Mouse (Mus musculus): Measurements from ENCODE around the gene Exoc4. TPM values are rescaled to one million over a fixed set of nuclear protein-coding genes. Genes with fewer than 3 reads are reported as not detected.

Gene Exoc4
- polyA plus RNA-seq, 1 experiment from 2014 or later: 18.1 TPM

DNA sequence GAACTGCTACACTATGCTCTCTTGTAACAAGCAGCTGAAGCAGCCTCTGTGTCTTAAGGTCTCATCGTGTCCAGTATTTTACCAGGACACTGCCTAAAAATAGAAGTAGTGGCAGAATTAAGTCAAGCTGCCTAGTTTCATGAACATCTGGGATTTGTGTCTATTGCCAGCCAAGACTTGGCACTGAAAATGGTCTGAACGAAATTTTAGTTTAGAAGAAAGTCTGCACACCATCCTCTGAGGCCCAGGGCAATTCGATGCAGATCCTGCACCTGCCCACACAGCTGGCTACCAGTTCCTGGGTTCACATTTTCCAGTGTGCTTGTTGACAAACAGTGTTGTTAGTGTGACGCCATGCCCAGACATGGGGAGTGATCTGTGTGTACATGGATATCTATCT, 303.0 kb downstream of the Exoc4 start:
- TF ChIP-seq CTCF (IDR thresholded peaks at IDR 0.05; ENCODE audit: low read depth): no peak
- WGBS: 87% methylated on average over 4 of the region's 4 CpGs

GRCm38 (mm10) chr6:33560925-33561324, 312.0 kb downstream of the Exoc4 start:
- Histone ChIP-seq H3K9ac (ENCODE audit: low read depth, low read length) (no peak overlapping the region), H3K27ac (no peak overlapping the region), H3K4me3 (replicated peaks; ENCODE audit: low read depth, low read length) (no peak overlapping the region), H3K9me3 (replicated peaks; ENCODE audit: low read length) (no peaks in the 10 kb centered on the region), H3K36me3 (ENCODE audit: insufficient read depth, low read length) (no peaks in the 10 kb centered on the region), H3K27me3 (ENCODE audit: insufficient read depth, low read length) (no peaks in the 10 kb centered on the region), H3K4me2 (ENCODE audit: low read length) (no peak overlapping the region), H3K4me1 (replicated peaks; ENCODE audit: insufficient read depth, low read length) (no peaks in the 10 kb centered on the region)
- no peak for ATAC-seq (replicated peaks; ENCODE audit: low FRiP score, low read depth)
- no peak for DNase-seq (ENCODE audit: low spot score)
- no peak for TF ChIP-seq CTCF (IDR thresholded peaks at IDR 0.05; ENCODE audit: low read depth)
- WGBS: 95% methylated on average over 1 of the region's 1 CpGs

More for the DNA sequence above, 303.0 kb downstream of the Exoc4 start:
- Histone ChIP-seq H3K4me1 (replicated peaks; ENCODE audit: insufficient read depth, low read length) (no peaks in the 10 kb centered on the region), H3K27ac (no peak overlapping the region), H3K36me3 (ENCODE audit: insufficient read depth, low read length) (no peaks in the 10 kb centered on the region), H3K4me3 (replicated peaks; ENCODE audit: low read depth, low read length) (no peak overlapping the region), H3K27me3 (ENCODE audit: insufficient read depth, low read length) (no peaks in the 10 kb centered on the region), H3K9ac (ENCODE audit: low read depth, low read length) (no peak overlapping the region), H3K9me3 (replicated peaks; ENCODE audit: low read length) (no peaks in the 10 kb centered on the region), H3K4me2 (ENCODE audit: low read length) (no peak overlapping the region)
- DNase-seq (ENCODE audit: low spot score) (no peak), ATAC-seq (replicated peaks; ENCODE audit: low FRiP score, low read depth) (no peak)

DNA sequence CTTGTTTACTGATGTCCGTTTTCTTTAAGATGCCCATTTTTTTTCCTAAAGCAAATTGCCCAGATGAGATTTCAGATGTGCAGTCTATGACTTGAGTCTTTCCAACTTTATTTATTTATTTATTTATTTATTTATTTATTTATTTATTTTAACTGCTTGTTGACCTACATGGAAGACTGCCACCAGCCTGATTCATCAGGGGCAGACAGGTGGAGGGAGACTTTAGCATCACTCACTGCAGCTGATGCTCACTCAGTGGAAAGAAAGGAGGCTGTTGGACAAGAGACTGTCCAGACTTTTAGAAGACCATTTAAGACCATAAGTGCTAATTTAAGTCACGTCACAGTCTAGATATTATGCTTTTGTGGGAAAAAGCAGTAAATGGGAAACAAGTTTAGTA, 313.0 kb downstream of the Exoc4 start:
- H3K27me3 ChIP-seq (ENCODE audit: insufficient read depth, low read length): no peaks in the 10 kb centered on the region
- no peaks in the 10 kb centered on the region for H3K4me1 ChIP-seq (replicated peaks; ENCODE audit: insufficient read depth, low read length)
- no peak overlapping the region for H3K4me2 ChIP-seq (ENCODE audit: low read length)
- no peak overlapping the region for H3K4me3 ChIP-seq (replicated peaks; ENCODE audit: low read depth, low read length)
- no peaks in the 10 kb centered on the region for H3K9me3 ChIP-seq (replicated peaks; ENCODE audit: low read length)
- no peak overlapping the region for H3K9ac ChIP-seq (ENCODE audit: low read depth, low read length)
- ATAC-seq (replicated peaks; ENCODE audit: low FRiP score, low read depth) (no peak), DNase-seq (ENCODE audit: low spot score) (no peak)
- H3K36me3 ChIP-seq (ENCODE audit: insufficient read depth, low read length): no peaks in the 10 kb centered on the region
- 85% methylated on average over 2 of the region's 2 CpGs for WGBS
- H3K27ac ChIP-seq: no peak overlapping the region
- no peak for TF ChIP-seq CTCF (IDR thresholded peaks at IDR 0.05; ENCODE audit: low read depth)

- Histone ChIP-seq H3K27ac (no peak overlapping the region), H3K4me2 (ENCODE audit: low read length) (no peak overlapping the region), H3K36me3 (ENCODE audit: insufficient read depth, low read length) (no peaks in the 10 kb centered on the region), H3K27me3 (ENCODE audit: insufficient read depth, low read length) (no peaks in the 10 kb centered on the region), H3K4me3 (replicated peaks; ENCODE audit: low read depth, low read length) (no peak overlapping the region), H3K9me3 (replicated peaks; ENCODE audit: low read length) (no peaks in the 10 kb centered on the region), H3K9ac (ENCODE audit: low read depth, low read length) (no peak overlapping the region), H3K4me1 (replicated peaks; ENCODE audit: insufficient read depth, low read length) (no peaks in the 10 kb centered on the region)
- no peak for ATAC-seq (replicated peaks; ENCODE audit: low FRiP score, low read depth)
- TF ChIP-seq CTCF (IDR thresholded peaks at IDR 0.05; ENCODE audit: low read depth): no peak
- WGBS: 83% methylated on average over 4 of the region's 4 CpGs
- DNase-seq (ENCODE audit: low spot score): no peak
These were observed 327.1 kb downstream of the Exoc4 start for GRCm38 (mm10) chr6:33575947-33576346.

DNA sequence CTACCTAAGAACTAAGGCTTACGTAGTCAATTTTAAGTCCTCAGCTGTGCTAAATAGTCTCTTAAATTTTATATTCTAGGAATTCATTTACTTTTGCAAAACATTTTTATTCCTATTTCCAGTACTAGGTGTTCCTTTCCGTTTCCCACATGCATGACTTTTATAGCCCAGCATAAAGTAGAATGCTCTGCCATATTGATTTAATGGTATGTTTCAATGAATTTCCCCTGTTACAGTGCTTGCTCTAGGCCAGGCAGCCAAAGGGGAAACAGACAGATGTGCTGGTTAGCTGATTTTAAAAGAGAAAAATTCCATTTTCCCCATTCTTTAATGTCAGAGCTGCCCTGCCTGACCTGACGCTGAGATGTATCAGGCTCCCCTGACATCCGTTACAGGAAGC, 359.6 kb downstream of the Exoc4 start:
- Histone ChIP-seq H3K9me3 (replicated peaks; ENCODE audit: low read length) (no peaks in the 10 kb centered on the region), H3K27me3 (ENCODE audit: insufficient read depth, low read length) (no peaks in the 10 kb centered on the region), H3K27ac (no peak overlapping the region), H3K36me3 (ENCODE audit: insufficient read depth, low read length) (no peaks in the 10 kb centered on the region), H3K4me2 (ENCODE audit: low read length) (no peak overlapping the region), H3K9ac (ENCODE audit: low read depth, low read length) (no peak overlapping the region), H3K4me1 (replicated peaks; ENCODE audit: insufficient read depth, low read length) (no peaks in the 10 kb centered on the region), H3K4me3 (replicated peaks; ENCODE audit: low read depth, low read length) (no peak overlapping the region)
- 70% methylated on average over 4 of the region's 4 CpGs for WGBS
- no peak for ATAC-seq (replicated peaks; ENCODE audit: low FRiP score, low read depth)
- DNase-seq (ENCODE audit: low spot score): peak; percentile 39
- no peak for TF ChIP-seq CTCF (IDR thresholded peaks at IDR 0.05; ENCODE audit: low read depth)

- Histone ChIP-seq H3K4me3 (replicated peaks; ENCODE audit: low read depth, low read length) (no peak overlapping the region), H3K9ac (ENCODE audit: low read depth, low read length) (no peak overlapping the region), H3K9me3 (replicated peaks; ENCODE audit: low read length) (no peaks in the 10 kb centered on the region), H3K27me3 (ENCODE audit: insufficient read depth, low read length) (no peaks in the 10 kb centered on the region), H3K4me1 (replicated peaks; ENCODE audit: insufficient read depth, low read length) (no peaks in the 10 kb centered on the region), H3K36me3 (ENCODE audit: insufficient read depth, low read length) (no peaks in the 10 kb centered on the region), H3K27ac (no peak overlapping the region), H3K4me2 (ENCODE audit: low read length) (no peak overlapping the region)
- no peak for TF ChIP-seq CTCF (IDR thresholded peaks at IDR 0.05; ENCODE audit: low read depth)
- WGBS: 78% methylated on average over 1 of the region's 1 CpGs
- no peak for ATAC-seq (replicated peaks; ENCODE audit: low FRiP score, low read depth)
- DNase-seq (ENCODE audit: low spot score): no peak
These were observed 365.1 kb downstream of the Exoc4 start for GRCm38 (mm10) chr6:33613978-33614377.

GRCm38 (mm10) chr6:33618590-33618989, 369.7 kb downstream of the Exoc4 start:
- Histone ChIP-seq H3K9ac (ENCODE audit: low read depth, low read length) (no peak overlapping the region), H3K27me3 (ENCODE audit: insufficient read depth, low read length) (no peaks in the 10 kb centered on the region), H3K36me3 (ENCODE audit: insufficient read depth, low read length) (no peaks in the 10 kb centered on the region), H3K27ac (no peak overlapping the region), H3K4me2 (ENCODE audit: low read length) (no peak overlapping the region), H3K4me1 (replicated peaks; ENCODE audit: insufficient read depth, low read length) (no peaks in the 10 kb centered on the region), H3K9me3 (replicated peaks; ENCODE audit: low read length) (no peaks in the 10 kb centered on the region), H3K4me3 (replicated peaks; ENCODE audit: low read depth, low read length) (no peak overlapping the region)
- no peak for DNase-seq (ENCODE audit: low spot score)
- ATAC-seq (replicated peaks; ENCODE audit: low FRiP score, low read depth): no peak
- WGBS: 89% methylated on average over 5 of the region's 5 CpGs
- TF ChIP-seq CTCF (IDR thresholded peaks at IDR 0.05; ENCODE audit: low read depth): no peak

All from kidney, postnatal 0 days (tissue).